Mouse (Mus musculus) megakaryocyte, embryonic 14.5 days (primary cell): ENCODE measurements at regions not wholly inside any gene's neighbourhood (a gene's known extent, or its start where the extent isn't known, plus 50 kb on each side); places are given as distances from the start of the nearest gene placed in this dataset.

Experiments used
- H3K27me3 ChIP-seq: replicated peaks from 2 replicates; pipeline ENCODE3; 2012; ENCODE audit warnings: inconsistent platforms
- H3K36me3 ChIP-seq: replicated peaks from 2 replicates; pipeline ENCODE3; 2012; ENCODE audit warnings: low read length, inconsistent platforms, mixed read lengths
- H3K4me1 ChIP-seq: 2 replicates; pipeline ENCODE4 v1.6.1; 2012; ENCODE audit warnings: inconsistent platforms
- H3K4me3 ChIP-seq: replicated peaks from 2 replicates; pipeline ENCODE3; 2012; ENCODE audit warnings: moderate library complexity, mild to moderate bottlenecking, inconsistent platforms
- H3K9me3 ChIP-seq: 2 replicates; pipeline ENCODE4 v1.6.1; 2012; ENCODE audit warnings: inconsistent platforms
- FLI1 ChIP-seq: IDR thresholded peaks from 2 replicates; pipeline ENCODE4 v1.6.1; 2012; ENCODE audit warnings: low read length, inconsistent platforms, mixed read lengths
- GATA1 ChIP-seq: IDR thresholded peaks from 3 replicates; pipeline ENCODE4 v1.6.1; 2012; ENCODE audit warnings: mixed read lengths, low read length, inconsistent platforms, borderline replicate concordance

DNA sequence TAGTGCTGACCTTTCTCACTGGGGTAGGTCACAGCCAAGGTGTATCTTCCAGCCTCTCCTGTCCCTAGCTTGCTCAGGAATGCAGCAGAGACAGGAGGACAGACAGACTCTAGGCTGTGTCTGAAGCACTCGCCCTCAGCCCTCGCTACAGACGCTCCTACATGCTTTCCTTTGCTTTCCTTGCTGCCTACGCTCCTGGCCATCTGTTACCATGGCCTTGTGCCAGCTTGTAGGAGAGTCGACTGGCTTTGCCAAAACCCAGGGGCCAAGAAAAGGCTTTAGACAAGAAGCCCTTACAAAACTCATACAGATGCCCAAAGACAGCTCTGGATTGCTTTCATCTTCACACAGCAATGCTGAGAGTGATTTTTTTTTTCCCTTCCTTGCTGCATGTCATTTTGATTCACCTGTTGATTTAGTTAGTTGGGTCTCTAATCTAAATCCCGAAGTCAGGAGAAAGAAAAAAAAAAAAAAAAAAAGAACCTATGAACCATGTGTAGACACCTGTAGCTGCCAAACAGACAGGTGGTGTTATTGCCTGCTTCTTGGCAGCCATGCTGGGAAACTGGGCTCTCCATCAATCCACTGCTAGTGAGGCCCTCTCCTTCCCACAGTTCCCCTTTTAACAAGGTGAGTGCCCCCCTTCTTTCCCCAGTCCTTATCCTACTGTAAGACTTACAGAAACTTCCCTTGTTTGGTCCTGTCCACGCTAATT is 233.1 kb upstream of the Id4 start:
- no peaks in the 10 kb centered on the region for H3K4me1 ChIP-seq
- TF ChIP-seq FLI1 (no peak), GATA1 (no peak)
- H3K4me3 ChIP-seq: peak overlapping the region; percentile 40
- H3K27me3 ChIP-seq: no peaks in the 10 kb centered on the region
- H3K9me3 ChIP-seq: peaks cover 44% of the 10 kb centered on the region
- H3K36me3 ChIP-seq: no peaks in the 10 kb centered on the region

DNA sequence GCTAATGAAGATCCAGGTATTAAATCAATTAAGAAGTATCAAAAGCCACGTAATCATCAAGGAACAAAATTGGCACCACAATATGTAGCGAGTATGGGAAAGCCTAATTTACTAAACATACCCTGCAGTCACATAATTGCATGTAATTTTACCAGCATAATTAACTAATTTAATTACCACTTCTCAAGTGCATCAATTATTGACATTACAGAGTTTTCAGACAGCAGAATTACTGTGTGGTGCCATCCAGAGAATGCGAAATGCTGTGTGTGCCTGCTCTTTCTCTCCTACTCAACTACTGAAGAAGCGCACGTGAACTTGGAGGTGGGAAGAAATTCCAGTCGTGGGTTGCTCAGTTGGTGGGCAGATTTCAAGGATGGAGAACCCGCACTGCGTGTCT is 229.5 kb upstream of the Id4 start:
- Histone ChIP-seq H3K9me3 (peaks cover 21% of the 10 kb centered on the region), H3K27me3 (no peaks in the 10 kb centered on the region), H3K36me3 (no peaks in the 10 kb centered on the region), H3K4me1 (no peaks in the 10 kb centered on the region), H3K4me3 (no peak overlapping the region)
- TF ChIP-seq FLI1 (no peak), GATA1 (no peak)

DNA sequence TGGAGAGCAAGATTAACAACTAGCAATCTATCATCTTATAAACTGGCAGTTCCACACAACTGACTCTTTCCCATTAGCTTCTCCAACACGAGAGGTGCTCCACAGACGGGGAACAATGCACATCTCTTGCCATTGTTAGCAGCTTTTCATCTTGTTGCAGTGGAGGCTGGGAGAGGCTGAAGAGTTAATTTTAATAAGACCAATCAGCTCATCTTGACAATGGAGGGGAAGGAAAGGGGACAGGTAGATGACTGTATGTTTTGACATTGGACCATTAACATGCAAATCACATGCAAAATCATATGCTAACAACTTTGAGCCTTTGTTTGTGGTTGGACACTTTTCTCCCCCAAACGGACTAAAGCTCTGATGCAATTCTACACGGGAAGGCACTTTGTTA is 218.9 kb upstream of the Id4 start:
- Histone ChIP-seq H3K36me3 (no peaks in the 10 kb centered on the region), H3K4me3 (no peak overlapping the region), H3K9me3 (peaks cover 38% of the 10 kb centered on the region), H3K4me1 (no peaks in the 10 kb centered on the region), H3K27me3 (no peaks in the 10 kb centered on the region)
- no peak for TF ChIP-seq GATA1
- no peak for TF ChIP-seq FLI1

DNA sequence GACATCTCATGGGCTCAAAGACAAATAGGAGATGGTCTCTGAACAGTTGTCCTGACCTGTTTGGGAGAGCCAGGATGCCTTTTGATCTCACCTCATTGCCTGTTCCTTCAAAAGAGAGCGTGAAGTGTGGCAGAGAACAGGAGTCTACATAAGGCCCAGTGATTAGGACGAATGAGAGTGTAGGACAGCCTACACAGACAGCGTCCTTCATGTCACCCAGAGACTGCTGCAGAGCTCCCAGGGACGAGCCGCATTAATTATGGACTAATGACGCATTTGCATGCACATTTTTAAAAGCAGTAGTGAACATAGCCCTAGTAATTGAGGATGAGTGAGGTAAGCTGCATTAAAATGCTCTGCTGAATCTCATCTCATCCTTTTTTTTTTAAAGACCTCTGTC is 218.5 kb upstream of the Id4 start:
- no peak for TF ChIP-seq FLI1
- TF ChIP-seq GATA1: no peak
- peaks cover 39% of the 10 kb centered on the region for H3K9me3 ChIP-seq
- no peaks in the 10 kb centered on the region for H3K27me3 ChIP-seq

DNA sequence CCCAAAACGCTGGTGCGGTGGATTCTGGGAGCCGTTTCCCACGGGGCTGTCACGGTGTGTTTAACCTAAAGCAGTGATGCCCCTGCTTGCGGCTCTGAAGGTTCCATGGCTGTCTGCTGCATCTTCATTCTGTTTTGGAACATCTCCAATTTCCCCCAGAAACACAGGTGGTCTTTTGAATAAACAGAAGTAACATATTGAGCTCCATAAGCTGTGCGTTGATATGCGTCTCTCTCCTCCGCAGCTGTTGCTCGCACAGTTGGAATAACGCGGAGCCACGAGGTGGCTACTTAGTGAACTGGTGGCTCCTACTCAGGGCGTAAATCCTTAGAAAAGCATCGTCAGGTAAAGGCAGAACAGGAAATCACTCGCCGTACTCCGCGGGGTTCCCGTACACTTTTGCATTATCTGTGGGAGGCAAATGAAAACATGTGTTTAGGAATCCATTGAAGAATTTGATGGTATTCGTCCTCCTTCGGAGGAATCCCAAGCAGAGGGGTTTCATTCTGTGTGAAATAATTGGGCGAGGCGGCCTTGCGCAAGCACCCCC is 214.8 kb upstream of the Id4 start:
- Histone ChIP-seq H3K9me3 (peaks cover 41% of the 10 kb centered on the region), H3K4me3 (no peak overlapping the region), H3K36me3 (no peaks in the 10 kb centered on the region), H3K4me1 (no peaks in the 10 kb centered on the region), H3K27me3 (no peaks in the 10 kb centered on the region)
- TF ChIP-seq FLI1 (no peak), GATA1 (no peak)

More for the DNA sequence above, 218.5 kb upstream of the Id4 start:
- H3K4me3 ChIP-seq: no peak overlapping the region
- no peaks in the 10 kb centered on the region for H3K4me1 ChIP-seq
- H3K36me3 ChIP-seq: no peaks in the 10 kb centered on the region

DNA sequence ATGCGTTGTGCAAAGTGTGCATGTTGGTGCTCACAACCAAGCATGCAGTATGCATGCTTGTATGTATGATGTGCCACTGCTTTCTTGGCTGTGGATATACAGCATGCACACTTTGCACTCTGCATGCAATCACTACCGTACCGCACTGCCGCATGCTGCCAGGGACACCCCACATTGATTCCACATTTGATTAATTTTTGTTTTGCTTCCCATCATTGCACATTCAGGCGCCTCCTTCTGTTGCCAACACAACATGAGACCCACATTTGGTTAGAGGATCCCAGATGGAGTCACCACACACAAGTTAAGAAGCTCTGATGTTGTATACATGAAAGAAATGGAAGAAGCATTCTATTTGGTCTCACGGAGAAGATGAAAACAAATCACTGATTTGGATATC is 211.2 kb upstream of the Id4 start:
- TF ChIP-seq GATA1 (no peak), FLI1 (no peak)

DNA sequence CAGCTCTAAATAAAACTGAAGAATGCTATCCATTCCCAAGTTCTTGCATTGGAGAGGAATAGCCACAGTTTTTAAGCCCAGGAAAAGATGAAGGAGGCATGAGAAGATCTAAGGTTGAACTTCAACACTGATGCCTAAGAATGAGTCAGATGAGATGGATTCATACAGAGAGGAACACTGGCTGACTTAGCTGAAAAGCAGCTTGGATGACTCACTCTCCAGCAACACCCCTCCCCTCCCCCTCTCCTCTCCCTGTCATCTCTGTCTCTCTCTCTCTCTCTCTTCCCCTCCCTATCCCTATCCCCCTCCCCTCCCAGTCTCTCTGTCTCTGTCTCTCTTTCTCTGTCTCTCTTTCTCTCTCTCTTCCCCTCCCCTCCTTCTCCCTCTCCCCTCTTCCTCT is 186.4 kb upstream of the Id4 start:
- TF ChIP-seq FLI1 (no peak), GATA1 (no peak)
- Histone ChIP-seq H3K27me3 (no peaks in the 10 kb centered on the region), H3K9me3 (peaks cover 15% of the 10 kb centered on the region), H3K4me3 (no peak overlapping the region), H3K4me1 (no peaks in the 10 kb centered on the region), H3K36me3 (no peaks in the 10 kb centered on the region)

More for the DNA sequence above, 211.2 kb upstream of the Id4 start:
- Histone ChIP-seq H3K4me3 (peak overlapping the region; percentile 19), H3K4me1 (no peaks in the 10 kb centered on the region), H3K27me3 (no peaks in the 10 kb centered on the region), H3K36me3 (no peaks in the 10 kb centered on the region), H3K9me3 (peaks cover 27% of the 10 kb centered on the region)

DNA sequence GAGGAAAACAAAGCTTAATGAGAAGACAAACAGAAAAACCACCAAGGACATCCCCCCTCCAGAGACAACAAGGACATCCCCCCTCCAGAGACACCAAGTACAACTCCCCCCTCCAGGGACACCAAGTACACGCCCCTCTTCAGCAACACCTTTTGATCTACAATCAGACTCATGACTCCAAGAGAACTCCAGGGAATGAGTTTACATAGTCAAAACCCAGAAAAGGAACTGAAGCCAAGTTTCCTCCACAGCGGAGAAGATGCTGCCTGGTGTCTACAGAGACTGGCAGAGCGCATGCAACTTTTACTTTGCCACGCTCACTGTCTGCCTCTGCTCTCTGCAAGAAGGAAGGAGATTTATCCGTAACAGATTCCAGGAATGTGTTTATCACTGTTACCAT is 185.7 kb upstream of the Id4 start:
- Histone ChIP-seq H3K36me3 (no peaks in the 10 kb centered on the region), H3K9me3 (peaks cover 16% of the 10 kb centered on the region), H3K4me3 (no peak overlapping the region), H3K27me3 (no peaks in the 10 kb centered on the region), H3K4me1 (no peaks in the 10 kb centered on the region)
- TF ChIP-seq FLI1 (no peak), GATA1 (no peak)

DNA sequence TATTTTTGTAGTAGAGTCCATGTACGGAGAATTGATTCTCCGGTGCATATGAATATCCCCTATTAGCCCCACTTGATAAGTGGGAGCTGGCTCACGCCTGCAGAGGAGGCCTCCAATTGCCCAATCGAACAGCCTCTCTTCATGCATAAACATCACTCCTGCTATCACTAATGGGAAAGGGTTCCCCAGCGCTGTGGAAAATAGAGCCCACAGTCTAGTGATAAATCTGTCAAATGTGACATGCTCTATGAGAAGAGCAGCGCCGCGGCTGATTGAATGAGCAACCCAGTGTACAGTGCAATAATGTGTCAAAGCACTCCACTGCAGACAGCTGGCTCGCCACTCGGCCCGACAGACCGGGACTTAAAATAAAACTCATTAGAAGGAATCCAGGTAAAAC is 182.8 kb upstream of the Id4 start:
- H3K4me3 ChIP-seq: no peak overlapping the region
- TF ChIP-seq GATA1 (no peak), FLI1 (no peak)
- no peaks in the 10 kb centered on the region for H3K36me3 ChIP-seq
- H3K9me3 ChIP-seq: peaks cover 36% of the 10 kb centered on the region
- H3K4me1 ChIP-seq: no peaks in the 10 kb centered on the region
- H3K27me3 ChIP-seq: no peaks in the 10 kb centered on the region

DNA sequence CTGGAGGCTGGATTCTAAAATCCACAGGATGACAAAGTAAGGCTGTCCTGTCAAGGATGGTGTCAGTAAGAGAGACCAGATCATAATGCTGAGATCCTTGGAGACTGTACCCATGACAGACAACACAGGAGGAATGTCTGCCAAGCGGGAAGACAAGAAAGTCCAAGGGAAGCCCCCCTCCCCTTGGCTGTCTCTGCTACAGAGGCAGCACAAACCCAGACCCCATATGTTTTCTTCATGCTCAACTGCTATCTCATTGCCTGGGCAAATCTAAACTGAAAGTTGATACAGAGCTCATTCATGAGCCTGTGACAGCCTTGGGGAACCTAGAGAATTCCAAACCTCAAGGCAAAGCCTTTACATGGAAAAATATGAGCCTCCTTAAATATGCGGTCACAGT is 177.7 kb upstream of the Id4 start:
- no peaks in the 10 kb centered on the region for H3K27me3 ChIP-seq
- H3K9me3 ChIP-seq: peaks cover 36% of the 10 kb centered on the region
- TF ChIP-seq FLI1 (no peak), GATA1 (no peak)
- H3K4me3 ChIP-seq: no peak overlapping the region
- H3K4me1 ChIP-seq: no peaks in the 10 kb centered on the region
- no peaks in the 10 kb centered on the region for H3K36me3 ChIP-seq

DNA sequence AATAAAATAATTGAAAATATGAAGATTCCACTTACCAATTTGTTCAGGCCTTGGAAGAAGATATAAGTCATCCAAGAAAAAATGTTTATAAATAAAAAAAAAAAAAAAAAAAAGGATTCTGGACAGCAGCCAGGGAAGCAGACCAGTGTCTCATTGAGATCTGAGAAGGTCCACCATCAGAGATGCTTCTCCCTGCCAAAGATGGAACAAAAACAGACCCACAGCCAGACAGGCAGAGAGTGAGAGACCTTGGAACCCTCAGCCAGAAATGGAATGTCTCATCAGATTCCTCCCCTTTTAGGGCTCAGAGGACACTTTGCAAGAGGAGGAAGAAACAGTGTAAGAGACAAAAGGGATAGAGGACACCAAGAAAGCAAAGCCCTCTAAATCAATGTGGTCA is 177.2 kb upstream of the Id4 start:
- H3K27me3 ChIP-seq: no peaks in the 10 kb centered on the region
- H3K9me3 ChIP-seq: peaks cover 33% of the 10 kb centered on the region
- no peak overlapping the region for H3K4me3 ChIP-seq
- H3K4me1 ChIP-seq: no peaks in the 10 kb centered on the region
- TF ChIP-seq FLI1 (no peak), GATA1 (no peak)
- H3K36me3 ChIP-seq: no peaks in the 10 kb centered on the region
